Mouse (Mus musculus): ENCODE measurements around the gene Ier5. TPM values are rescaled to one million over a fixed set of nuclear protein-coding genes. Genes with fewer than 3 reads are reported as not detected.
A peak's percentile ranks its signal among the peaks of the same experiment; 100 is the strongest.

Ier5 gene
- polyA plus RNA-seq, 1 experiment from 2014 or later = 6.1 TPM

DNA sequence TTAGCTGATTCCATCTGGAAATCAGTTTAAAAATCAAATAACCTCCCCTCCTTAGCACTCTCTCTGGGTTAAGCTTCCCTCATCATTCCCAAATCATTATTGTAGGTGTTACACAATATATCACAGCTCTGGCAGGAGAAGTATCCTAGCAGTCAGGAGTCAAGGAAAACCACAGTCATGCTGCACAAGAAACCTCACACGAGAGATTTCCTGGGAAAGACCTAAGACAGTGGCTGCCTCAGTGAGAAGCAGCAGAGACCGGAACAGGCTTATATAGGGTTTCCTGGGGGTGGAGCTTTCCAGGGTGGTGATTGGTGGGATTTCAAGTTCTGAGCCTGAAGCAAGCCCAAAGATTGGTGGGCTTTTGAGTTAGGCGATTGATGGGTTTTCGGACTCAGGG, 11.4 kb downstream of the Ier5 start:
- no peak overlapping the region for H3K27ac ChIP-seq
- peaks cover 75% of the 10 kb centered on the region for H3K4me1 ChIP-seq
- H3K36me3 ChIP-seq = no peaks in the 10 kb centered on the region
- H3K4me2 ChIP-seq = no peak overlapping the region
- H3K9ac ChIP-seq = no peak overlapping the region
- WGBS (ENCODE audit: insufficient replicate concordance) = 68% methylated on average over 4 of the region's 4 CpGs
- H3K9me3 ChIP-seq (replicated peaks) = no peaks in the 10 kb centered on the region
- ATAC-seq = no peak
- no peak overlapping the region for H3K4me3 ChIP-seq
- H3K27me3 ChIP-seq (replicated peaks) = peaks cover 33% of the 10 kb centered on the region

DNA sequence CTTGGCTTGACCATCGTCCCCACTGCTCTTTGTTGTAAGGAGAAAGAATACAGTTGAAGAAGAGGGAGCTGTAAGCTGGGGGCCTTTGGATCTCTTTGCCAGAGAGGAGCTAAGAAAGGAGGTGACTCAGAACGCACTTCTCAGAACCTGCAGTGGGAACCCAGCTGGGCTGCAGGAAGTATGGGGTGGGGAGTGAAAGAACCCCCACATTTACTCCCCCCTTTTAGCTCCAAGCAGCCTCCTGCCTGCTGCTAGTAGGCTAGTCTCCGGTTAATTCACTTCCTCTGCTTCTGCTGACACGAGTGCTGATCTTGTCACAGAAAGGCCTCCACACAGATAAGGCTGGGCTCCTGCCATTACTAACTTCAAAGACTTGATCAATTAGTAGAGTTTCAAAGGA, 12.5 kb downstream of the Ier5 start:
- Histone ChIP-seq H3K27me3 (replicated peaks) (peaks cover 44% of the 10 kb centered on the region), H3K4me1 (peaks cover 71% of the 10 kb centered on the region), H3K27ac (no peak overlapping the region), H3K36me3 (no peaks in the 10 kb centered on the region), H3K4me2 (no peak overlapping the region), H3K9me3 (replicated peaks) (no peaks in the 10 kb centered on the region), H3K9ac (no peak overlapping the region; the same call in 1 of the 2 replicates), H3K4me3 (no peak overlapping the region)
- WGBS (ENCODE audit: insufficient replicate concordance) = 4% methylated on average over 4 of the region's 4 CpGs
- ATAC-seq = no peak

DNA sequence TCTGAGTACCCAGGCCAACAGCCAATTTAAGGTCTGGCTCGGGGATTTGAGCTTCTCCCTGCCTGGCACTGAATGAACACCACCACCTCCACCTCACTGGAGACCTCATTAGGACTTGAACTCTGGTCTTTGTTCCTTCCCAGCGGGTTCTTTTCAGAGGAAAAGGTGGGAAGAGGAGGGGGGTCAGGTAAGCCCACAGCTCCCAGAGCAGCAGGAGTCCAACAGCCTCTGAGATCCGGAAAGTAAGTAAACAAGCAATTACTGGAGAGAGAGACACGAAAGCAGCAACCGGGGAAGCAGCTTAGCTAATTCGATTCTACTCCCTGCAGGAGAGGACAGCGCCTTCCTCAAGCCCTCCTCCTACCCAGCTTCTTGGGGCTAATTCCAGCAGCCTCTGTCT, 13.0 kb downstream of the Ier5 start:
- Histone ChIP-seq H3K4me3 (no peak overlapping the region), H3K36me3 (no peaks in the 10 kb centered on the region), H3K27me3 (replicated peaks) (peaks cover 46% of the 10 kb centered on the region), H3K9me3 (replicated peaks) (no peaks in the 10 kb centered on the region), H3K9ac (no peak overlapping the region), H3K4me1 (peaks cover 67% of the 10 kb centered on the region), H3K27ac (no peak overlapping the region), H3K4me2 (no peak overlapping the region)
- ATAC-seq = no peak
- WGBS (ENCODE audit: insufficient replicate concordance) = 30% methylated on average over 7 of the region's 7 CpGs

DNA sequence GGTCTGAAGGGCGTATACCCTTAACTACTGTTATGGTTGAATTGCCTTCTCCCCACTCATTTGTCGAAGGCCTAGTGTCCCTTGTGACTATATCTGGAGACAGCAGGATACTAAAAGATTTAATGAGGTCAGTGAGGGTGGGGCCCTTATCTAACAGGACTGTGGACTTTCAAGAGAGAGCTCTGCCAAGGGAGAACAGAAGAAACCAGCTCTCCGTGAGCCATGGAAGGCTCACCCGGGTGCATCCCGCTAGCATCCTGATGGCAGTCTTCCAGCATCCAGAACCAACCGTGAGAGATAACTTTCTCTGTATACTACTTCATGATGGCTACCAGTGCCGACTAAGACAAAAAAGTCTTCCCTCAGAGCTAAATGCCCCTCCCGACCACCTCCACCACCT, 14.6 kb downstream of the Ier5 start:
- WGBS (ENCODE audit: insufficient replicate concordance) = 44% methylated on average over 8 of the region's 8 CpGs
- Histone ChIP-seq H3K4me1 (peaks cover 65% of the 10 kb centered on the region), H3K9me3 (replicated peaks) (no peaks in the 10 kb centered on the region), H3K36me3 (no peaks in the 10 kb centered on the region), H3K27me3 (replicated peaks) (peaks cover 53% of the 10 kb centered on the region), H3K4me2 (no peak overlapping the region), H3K9ac (no peak overlapping the region), H3K27ac (no peak overlapping the region), H3K4me3 (no peak overlapping the region)
- no peak for ATAC-seq

DNA sequence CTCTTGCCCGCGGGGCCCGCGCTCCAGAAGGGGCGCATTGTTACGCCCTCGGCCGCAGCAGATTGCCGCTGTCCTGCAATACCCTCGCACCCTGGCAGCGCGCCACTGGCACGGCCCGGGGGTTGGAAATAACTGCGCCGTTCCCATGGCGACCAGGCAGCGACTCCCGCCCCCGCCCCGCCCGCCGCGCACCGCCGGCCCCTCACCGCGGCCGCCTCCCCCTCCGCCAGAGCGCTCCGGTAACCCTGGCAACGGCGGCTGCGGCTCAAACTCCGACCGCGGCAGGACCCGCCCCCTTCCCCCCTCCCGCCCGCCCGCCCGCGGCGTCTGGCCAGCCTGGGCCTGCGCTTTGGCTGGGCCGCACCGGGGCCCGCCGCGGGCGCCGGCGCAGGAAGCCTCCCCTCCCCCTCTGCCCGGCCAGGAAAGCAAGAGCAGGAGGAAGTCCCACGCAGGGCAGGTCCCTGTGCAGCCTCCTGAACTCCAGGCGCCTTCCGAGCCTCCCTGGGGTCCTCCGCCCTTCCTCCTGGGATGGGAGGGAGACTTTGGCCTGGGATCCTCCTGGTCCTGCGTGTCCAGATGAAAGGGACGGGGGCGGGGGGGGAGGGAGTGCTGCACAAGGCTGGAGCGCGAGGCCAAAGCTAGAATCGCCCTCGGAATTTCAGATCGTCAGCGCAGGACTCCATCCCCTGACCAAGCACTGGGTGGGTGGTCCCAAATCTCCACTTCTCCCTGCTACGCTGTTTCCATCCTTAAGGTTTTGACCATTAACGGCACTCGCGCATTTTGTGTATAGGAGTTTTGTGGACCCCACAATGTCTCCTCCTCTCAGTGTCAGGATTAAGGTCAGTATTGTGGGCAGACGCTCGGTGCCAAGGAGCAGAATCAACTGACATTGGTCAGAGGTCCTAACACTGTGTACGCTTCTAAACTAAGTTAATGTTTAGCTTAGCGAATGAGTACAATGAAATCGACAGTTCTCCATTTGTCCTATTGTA, 15.9 kb downstream of the Ier5 start:
- H3K9ac ChIP-seq = peak overlapping the region; percentile 65
- peaks cover 56% of the 10 kb centered on the region for H3K4me1 ChIP-seq
- no peaks in the 10 kb centered on the region for H3K9me3 ChIP-seq (replicated peaks)
- peak overlapping the region; percentile 94 for H3K4me2 ChIP-seq
- peaks cover 58% of the 10 kb centered on the region for H3K27me3 ChIP-seq (replicated peaks)
- ATAC-seq = peak; percentile 90
- H3K4me3 ChIP-seq = peak overlapping the region; percentile 61
- H3K27ac ChIP-seq = peak overlapping the region; percentile 74
- 2% methylated on average over 63 of the region's 77 CpGs for WGBS (ENCODE audit: insufficient replicate concordance)
- H3K36me3 ChIP-seq = no peaks in the 10 kb centered on the region

DNA sequence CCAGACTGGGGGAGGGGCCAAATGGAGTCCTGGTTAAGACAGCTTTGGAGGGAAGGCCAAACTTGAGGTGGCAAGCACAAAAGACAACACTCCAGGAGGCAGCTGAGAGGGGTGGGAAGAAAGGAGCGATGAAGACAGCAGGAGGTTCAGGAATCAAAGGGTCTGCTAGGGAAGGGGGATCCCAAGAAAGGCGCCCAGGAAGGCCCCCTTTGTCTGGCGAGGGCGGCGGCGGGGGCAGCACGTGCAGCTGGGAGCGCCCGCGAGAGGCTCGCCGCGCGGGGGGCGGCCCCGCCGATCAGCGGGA, 16.5 kb downstream of the Ier5 start:
- 2% methylated on average over 17 of the region's 18 CpGs for WGBS (ENCODE audit: insufficient replicate concordance)
- Histone ChIP-seq H3K27me3 (replicated peaks) (peaks cover 60% of the 10 kb centered on the region), H3K36me3 (no peaks in the 10 kb centered on the region), H3K4me2 (peak overlapping the region; percentile 94), H3K9ac (peak overlapping the region; percentile 65), H3K4me3 (peak overlapping the region; percentile 61), H3K9me3 (replicated peaks) (no peaks in the 10 kb centered on the region), H3K4me1 (peaks cover 50% of the 10 kb centered on the region), H3K27ac (peak overlapping the region; percentile 74)
- ATAC-seq = no peak

DNA sequence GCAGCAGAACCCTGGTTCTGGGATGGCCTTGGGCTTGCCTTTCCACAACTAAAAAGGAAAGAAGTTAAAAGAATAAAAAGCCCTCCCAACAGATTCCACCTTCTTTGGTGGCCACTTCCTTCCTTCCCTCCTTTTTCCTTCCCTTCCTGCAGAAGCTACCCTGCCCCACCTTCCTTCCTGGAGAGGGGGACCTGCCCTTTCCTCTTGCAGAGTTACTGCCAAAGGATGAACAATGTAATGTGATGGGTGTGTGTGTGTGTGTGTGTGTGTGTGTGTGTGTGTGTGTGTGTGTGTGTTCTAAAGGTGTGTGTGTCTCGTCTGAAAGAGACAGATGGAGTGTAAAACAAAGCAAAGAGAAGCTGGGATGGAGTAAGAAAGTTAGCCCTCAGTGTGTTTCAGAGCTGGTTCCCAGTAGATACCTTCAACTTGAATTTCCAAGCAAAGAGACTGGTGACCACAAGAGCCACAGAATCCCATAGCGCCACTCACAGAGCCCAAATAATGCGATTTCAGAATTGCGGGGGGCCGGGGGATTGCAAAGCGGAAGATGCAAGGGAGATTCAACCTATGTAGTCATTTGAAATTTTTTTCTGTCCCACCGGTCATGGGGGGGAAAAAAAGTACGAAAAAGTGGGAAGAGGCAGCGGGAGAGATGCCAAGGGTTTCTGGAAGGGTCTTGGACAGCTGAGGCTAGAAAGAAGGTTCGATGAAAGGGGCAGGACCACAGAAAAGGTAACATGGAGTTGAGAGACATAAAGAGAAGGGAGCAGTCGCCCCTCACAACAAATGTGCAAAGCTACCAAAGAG, 17.1 kb downstream of the Ier5 start:
- peaks cover 50% of the 10 kb centered on the region for H3K4me1 ChIP-seq
- H3K9ac ChIP-seq = peak overlapping the region; percentile 65
- ATAC-seq = no peak
- H3K9me3 ChIP-seq (replicated peaks) = no peaks in the 10 kb centered on the region
- 17% methylated on average over 11 of the region's 11 CpGs for WGBS (ENCODE audit: insufficient replicate concordance)
- H3K27ac ChIP-seq = peak overlapping the region; percentile 74; the same call in 1 of the 2 replicates
- no peaks in the 10 kb centered on the region for H3K36me3 ChIP-seq
- H3K4me3 ChIP-seq = peak overlapping the region; percentile 61
- H3K4me2 ChIP-seq = peak overlapping the region; percentile 94
- H3K27me3 ChIP-seq (replicated peaks) = peaks cover 60% of the 10 kb centered on the region

DNA sequence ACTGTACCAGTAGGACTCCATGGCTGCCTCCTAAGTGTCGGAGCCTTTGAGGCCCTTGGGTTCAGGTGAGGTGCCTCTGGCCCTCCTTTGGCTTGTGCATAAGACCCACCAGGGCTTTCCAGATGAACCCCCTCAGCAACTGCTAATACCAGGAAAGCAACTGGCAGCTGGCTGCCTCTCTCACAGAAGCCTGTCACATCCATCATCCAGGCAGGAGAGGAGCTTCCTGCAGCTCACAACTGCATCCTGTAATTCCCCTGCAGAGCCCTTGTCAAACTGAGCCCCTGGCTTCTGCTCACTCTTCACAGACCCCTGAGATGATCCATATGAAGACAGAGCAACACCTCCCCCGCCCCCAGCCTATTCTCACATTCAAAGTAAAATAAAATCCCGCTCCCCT, 21.8 kb downstream of the Ier5 start:
- Histone ChIP-seq H3K27ac (no peak overlapping the region), H3K27me3 (replicated peaks) (peaks cover 63% of the 10 kb centered on the region), H3K9me3 (replicated peaks) (no peaks in the 10 kb centered on the region), H3K36me3 (no peaks in the 10 kb centered on the region), H3K9ac (no peak overlapping the region), H3K4me2 (no peak overlapping the region), H3K4me1 (peaks cover 21% of the 10 kb centered on the region), H3K4me3 (no peak overlapping the region)
- no peak for ATAC-seq
- 50% methylated on average over 3 of the region's 3 CpGs for WGBS (ENCODE audit: insufficient replicate concordance)

DNA sequence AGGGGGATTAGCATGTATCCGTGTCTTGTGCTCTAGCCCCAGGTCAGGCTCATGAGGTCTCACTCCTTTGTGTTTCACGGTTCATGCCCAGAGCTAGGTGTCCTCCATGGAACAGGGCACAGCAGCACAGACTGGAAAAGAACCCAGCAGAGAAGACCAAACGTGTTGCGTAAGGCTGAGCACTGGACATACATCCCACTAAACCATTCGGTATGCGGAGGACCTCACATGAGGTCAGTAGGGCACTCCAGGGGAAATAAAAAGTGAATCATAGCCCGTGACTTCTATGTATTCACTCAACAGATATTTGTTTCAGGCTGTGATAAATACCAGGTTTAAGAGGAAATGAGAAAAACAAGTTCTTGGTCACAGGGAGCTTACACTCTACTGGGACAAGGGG, 23.6 kb downstream of the Ier5 start:
- no peak overlapping the region for H3K27ac ChIP-seq

DNA sequence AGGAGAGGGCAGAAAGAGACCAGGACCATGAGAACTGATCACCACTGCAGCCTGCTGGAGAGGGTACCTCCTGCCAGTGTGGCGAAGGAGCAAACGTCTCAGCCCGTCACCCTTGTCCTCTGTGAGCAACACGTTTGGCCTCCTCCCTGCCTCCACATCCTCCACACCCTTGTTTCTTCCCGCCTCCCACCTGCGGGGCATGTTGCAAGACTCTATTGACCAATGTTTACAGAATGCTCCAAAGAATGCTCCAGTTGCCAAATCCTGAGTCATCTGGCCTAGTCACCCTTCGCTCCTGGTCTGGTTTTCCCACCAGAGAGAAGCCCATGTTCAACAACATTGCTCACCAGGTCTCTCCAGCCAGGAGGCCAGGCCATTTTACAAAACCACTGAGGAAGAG, 24.6 kb downstream of the Ier5 start:
- Histone ChIP-seq H3K4me3 (no peak overlapping the region), H3K27ac (no peak overlapping the region), H3K4me1 (peaks cover 19% of the 10 kb centered on the region), H3K27me3 (replicated peaks) (peaks cover 52% of the 10 kb centered on the region), H3K4me2 (no peak overlapping the region), H3K9ac (no peak overlapping the region), H3K9me3 (replicated peaks) (no peaks in the 10 kb centered on the region), H3K36me3 (no peaks in the 10 kb centered on the region)
- no peak; the same call in 1 of the 2 replicates for ATAC-seq
- WGBS (ENCODE audit: insufficient replicate concordance) = 47% methylated on average over 7 of the region's 7 CpGs

More for the DNA sequence above, 23.6 kb downstream of the Ier5 start:
- H3K9ac ChIP-seq = no peak overlapping the region
- H3K4me1 ChIP-seq = peaks cover 19% of the 10 kb centered on the region
- WGBS (ENCODE audit: insufficient replicate concordance) = 70% methylated on average over 7 of the region's 7 CpGs
- no peaks in the 10 kb centered on the region for H3K9me3 ChIP-seq (replicated peaks)
- no peaks in the 10 kb centered on the region for H3K36me3 ChIP-seq
- no peak overlapping the region for H3K4me3 ChIP-seq
- ATAC-seq = no peak
- H3K4me2 ChIP-seq = no peak overlapping the region
- H3K27me3 ChIP-seq (replicated peaks) = peaks cover 55% of the 10 kb centered on the region

DNA sequence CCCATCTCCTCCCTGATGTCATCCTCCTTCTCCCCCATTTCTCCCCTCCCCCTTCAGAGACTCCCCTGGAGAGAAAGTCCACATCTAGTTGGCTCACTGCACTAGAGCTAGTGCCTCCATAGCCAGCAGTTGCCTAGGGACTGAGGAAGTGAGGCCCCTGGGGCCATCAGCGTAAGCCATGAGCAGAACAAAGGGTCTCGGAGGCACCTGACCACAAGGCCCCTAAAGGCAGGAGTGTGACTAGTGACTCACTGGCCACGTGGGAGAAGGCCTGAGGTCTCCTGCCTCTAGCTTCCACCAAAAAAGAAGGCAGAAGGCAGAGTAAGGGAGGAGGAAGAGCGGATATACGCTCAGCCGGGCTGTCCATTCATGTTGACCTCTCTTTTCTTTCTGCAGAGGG, 25.5 kb downstream of the Ier5 start:
- WGBS (ENCODE audit: insufficient replicate concordance) = 71% methylated on average over 6 of the region's 6 CpGs
- no peak overlapping the region for H3K27ac ChIP-seq
- H3K4me1 ChIP-seq = peaks cover 19% of the 10 kb centered on the region
- H3K4me3 ChIP-seq = no peak overlapping the region
- no peaks in the 10 kb centered on the region for H3K9me3 ChIP-seq (replicated peaks)
- no peak overlapping the region for H3K4me2 ChIP-seq
- peaks cover 50% of the 10 kb centered on the region for H3K27me3 ChIP-seq (replicated peaks)
- ATAC-seq = no peak
- no peaks in the 10 kb centered on the region for H3K36me3 ChIP-seq
- no peak overlapping the region for H3K9ac ChIP-seq

DNA sequence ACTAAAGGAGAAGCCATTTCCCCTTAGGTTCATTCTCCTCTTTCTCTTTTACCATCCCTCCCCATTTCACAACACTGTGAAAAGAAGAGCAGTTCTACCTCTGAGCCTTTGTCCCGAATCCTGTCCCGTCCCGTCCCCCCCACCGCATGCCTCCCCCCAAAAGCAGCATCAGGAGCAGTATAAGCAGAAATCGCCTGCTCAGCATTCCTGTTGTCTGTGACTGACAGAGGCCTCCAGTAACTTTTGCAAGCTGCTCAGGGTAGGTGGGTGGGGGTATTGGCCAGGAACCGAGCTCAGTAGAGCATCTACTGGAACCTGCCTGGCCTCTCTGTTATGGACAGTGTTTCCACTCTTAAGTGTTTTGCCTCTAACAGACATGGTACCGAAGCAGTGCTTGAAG, 26.3 kb downstream of the Ier5 start:
- Histone ChIP-seq H3K4me3 (no peak overlapping the region), H3K9ac (no peak overlapping the region), H3K4me2 (no peak overlapping the region), H3K36me3 (no peaks in the 10 kb centered on the region), H3K27ac (no peak overlapping the region), H3K27me3 (replicated peaks) (peaks cover 45% of the 10 kb centered on the region), H3K4me1 (peaks cover 19% of the 10 kb centered on the region), H3K9me3 (replicated peaks) (no peaks in the 10 kb centered on the region)
- WGBS (ENCODE audit: insufficient replicate concordance) = 49% methylated on average over 7 of the region's 7 CpGs
- no peak for ATAC-seq

Data from liver, embryonic 12.5 days (tissue).